Mouse (Mus musculus): ENCODE data around the gene Vdac2. TPM values are rescaled to one million over a fixed set of nuclear protein-coding genes. Genes with fewer than 3 reads are reported as not detected.

The Vdac2 gene
- polyA plus RNA-seq, 1 experiment from 2014 or later, result 262 TPM

GRCm38 (mm10) chr14:21846827-21847380 lies 21.9 kb downstream of the Vdac2 start:
- no peaks in the 10 kb centered on the region; the same call in 1 of the 2 replicates for H3K36me3 ChIP-seq (ENCODE audit: control insufficient read depth, insufficient read depth, low read length)
- DNase-seq (ENCODE audit: low spot score), result no peak
- peak overlapping the region; percentile 73 for H3K9ac ChIP-seq (ENCODE audit: low read length)
- H3K27me3 ChIP-seq (ENCODE audit: control insufficient read depth, insufficient read depth, low read length), result no peaks in the 10 kb centered on the region
- ATAC-seq (replicated peaks; ENCODE audit: low FRiP score), result no peak
- peaks cover 15% of the 10 kb centered on the region; the same call in 1 of the 2 replicates for H3K4me1 ChIP-seq (replicated peaks; ENCODE audit: control insufficient read depth, insufficient read depth, low read length)
- 16% methylated on average over 10 of the region's 10 CpGs for WGBS
- H3K4me3 ChIP-seq (ENCODE audit: low read depth, low read length), result peak overlapping the region; percentile 61; the same call in 1 of the 2 replicates
- H3K27ac ChIP-seq (ENCODE audit: low read depth, low read length), result no peak overlapping the region
- H3K9me3 ChIP-seq (ENCODE audit: control insufficient read depth, low read length), result no peaks in the 10 kb centered on the region
- H3K4me2 ChIP-seq (ENCODE audit: low read depth, low read length, severe bottlenecking), result peak overlapping the region; percentile 99

- WGBS, result under 1% methylated on average over 50 of the region's 50 CpGs
- no peak overlapping the region for H3K27ac ChIP-seq (ENCODE audit: low read depth, low read length)
- peak overlapping the region; percentile 73 for H3K9ac ChIP-seq (ENCODE audit: low read length)
- H3K4me2 ChIP-seq (ENCODE audit: low read depth, low read length, severe bottlenecking), result peak overlapping the region; percentile 99
- peak overlapping the region; percentile 61 for H3K4me3 ChIP-seq (ENCODE audit: low read depth, low read length)
- DNase-seq (ENCODE audit: low spot score), result peak; percentile 88
- H3K36me3 ChIP-seq (ENCODE audit: control insufficient read depth, insufficient read depth, low read length), result no peaks in the 10 kb centered on the region; the same call in 1 of the 2 replicates
- H3K9me3 ChIP-seq (ENCODE audit: control insufficient read depth, low read length), result no peaks in the 10 kb centered on the region
- peaks cover 15% of the 10 kb centered on the region; the same call in 1 of the 2 replicates for H3K4me1 ChIP-seq (replicated peaks; ENCODE audit: control insufficient read depth, insufficient read depth, low read length)
- peak; percentile 56 for ATAC-seq (replicated peaks; ENCODE audit: low FRiP score)
- H3K27me3 ChIP-seq (ENCODE audit: control insufficient read depth, insufficient read depth, low read length), result no peaks in the 10 kb centered on the region
Observed at GRCm38 (mm10) chr14:21847381-21848165, 22.5 kb downstream of the Vdac2 start.

- DNase-seq (ENCODE audit: low spot score) (peak; percentile 98), ATAC-seq (replicated peaks; ENCODE audit: low FRiP score) (peak; percentile 91)
- no peaks in the 10 kb centered on the region for H3K27me3 ChIP-seq (ENCODE audit: control insufficient read depth, insufficient read depth, low read length)
- H3K9ac ChIP-seq (ENCODE audit: low read length), result peak within 1 kb of the TSS; percentile 73
- no peaks in the 10 kb centered on the region; the same call in 1 of the 2 replicates for H3K36me3 ChIP-seq (ENCODE audit: control insufficient read depth, insufficient read depth, low read length)
- peak within 1 kb of the TSS; percentile 99 for H3K4me2 ChIP-seq (ENCODE audit: low read depth, low read length, severe bottlenecking)
- peak within 1 kb of the TSS; percentile 61 for H3K4me3 ChIP-seq (ENCODE audit: low read depth, low read length)
- WGBS, result under 1% methylated on average over 51 of the region's 51 CpGs
- H3K4me1 ChIP-seq (replicated peaks; ENCODE audit: control insufficient read depth, insufficient read depth, low read length), result peaks cover 15% of the 10 kb centered on the region; the same call in 1 of the 2 replicates
- H3K9me3 ChIP-seq (ENCODE audit: control insufficient read depth, low read length), result no peaks in the 10 kb centered on the region
- no peak within 1 kb of the TSS for H3K27ac ChIP-seq (ENCODE audit: low read depth, low read length)
Observed at GRCm38 (mm10) chr14:21848166-21849154, 23.4 kb downstream of the Vdac2 start, which contains the start of gene Comtd1. TSS of gene Comtd1 (minus strand) at chr14:21848977.

GRCm38 (mm10) chr14:21849524-21850418 lies 24.7 kb downstream of the Vdac2 start:
- Histone ChIP-seq H3K27ac (ENCODE audit: low read depth, low read length) (no peak overlapping the region), H3K4me1 (replicated peaks; ENCODE audit: control insufficient read depth, insufficient read depth, low read length) (peaks cover 20% of the 10 kb centered on the region; the same call in 1 of the 2 replicates), H3K27me3 (ENCODE audit: control insufficient read depth, insufficient read depth, low read length) (no peaks in the 10 kb centered on the region), H3K4me3 (ENCODE audit: low read depth, low read length) (no peak overlapping the region), H3K36me3 (ENCODE audit: control insufficient read depth, insufficient read depth, low read length) (no peaks in the 10 kb centered on the region; the same call in 1 of the 2 replicates), H3K9me3 (ENCODE audit: control insufficient read depth, low read length) (no peaks in the 10 kb centered on the region), H3K9ac (ENCODE audit: low read length) (no peak overlapping the region), H3K4me2 (ENCODE audit: low read depth, low read length, severe bottlenecking) (no peak overlapping the region)
- ATAC-seq (replicated peaks; ENCODE audit: low FRiP score) (no peak), DNase-seq (ENCODE audit: low spot score) (no peak)
- WGBS, result 86% methylated on average over 13 of the region's 13 CpGs

GRCm38 (mm10) chr14:21850419-21851127 lies 25.5 kb downstream of the Vdac2 start:
- ATAC-seq (replicated peaks; ENCODE audit: low FRiP score), result no peak
- Histone ChIP-seq H3K4me1 (replicated peaks; ENCODE audit: control insufficient read depth, insufficient read depth, low read length) (peaks cover 20% of the 10 kb centered on the region; the same call in 1 of the 2 replicates), H3K36me3 (ENCODE audit: control insufficient read depth, insufficient read depth, low read length) (no peaks in the 10 kb centered on the region; the same call in 1 of the 2 replicates)

GRCm38 (mm10) chr14:21851996-21852791 lies 27.2 kb downstream of the Vdac2 start:
- DNase-seq (ENCODE audit: low spot score) (no peak), ATAC-seq (replicated peaks; ENCODE audit: low FRiP score) (no peak)
- no peak overlapping the region for H3K9ac ChIP-seq (ENCODE audit: low read length)
- no peaks in the 10 kb centered on the region for H3K27me3 ChIP-seq (ENCODE audit: control insufficient read depth, insufficient read depth, low read length)
- no peak overlapping the region for H3K4me3 ChIP-seq (ENCODE audit: low read depth, low read length)
- H3K36me3 ChIP-seq (ENCODE audit: control insufficient read depth, insufficient read depth, low read length), result no peaks in the 10 kb centered on the region
- H3K27ac ChIP-seq (ENCODE audit: low read depth, low read length), result no peak overlapping the region
- peaks cover 18% of the 10 kb centered on the region; the same call in 1 of the 2 replicates for H3K4me1 ChIP-seq (replicated peaks; ENCODE audit: control insufficient read depth, insufficient read depth, low read length)
- no peaks in the 10 kb centered on the region for H3K9me3 ChIP-seq (ENCODE audit: control insufficient read depth, low read length)
- WGBS, result 87% methylated on average over 16 of the region's 16 CpGs
- no peak overlapping the region for H3K4me2 ChIP-seq (ENCODE audit: low read depth, low read length, severe bottlenecking)

More at GRCm38 (mm10) chr14:21850419-21851127, 25.5 kb downstream of the Vdac2 start:
- Histone ChIP-seq H3K4me2 (ENCODE audit: low read depth, low read length, severe bottlenecking) (no peak overlapping the region), H3K27ac (ENCODE audit: low read depth, low read length) (no peak overlapping the region), H3K9me3 (ENCODE audit: control insufficient read depth, low read length) (no peaks in the 10 kb centered on the region), H3K27me3 (ENCODE audit: control insufficient read depth, insufficient read depth, low read length) (no peaks in the 10 kb centered on the region), H3K4me3 (ENCODE audit: low read depth, low read length) (no peak overlapping the region), H3K9ac (ENCODE audit: low read length) (no peak overlapping the region)
- DNase-seq (ENCODE audit: low spot score), result no peak
- 90% methylated on average over 24 of the region's 24 CpGs for WGBS
